Mouse (Mus musculus): ENCODE measurements at regions not wholly inside any gene's neighbourhood (a gene's known extent, or its start where the extent isn't known, plus 50 kb on each side); places are given as distances from the start of the nearest gene placed in this dataset.

GRCm38 (mm10) chr5:4593638-4594381 lies 164.0 kb downstream of the Fzd1 start:
- no peaks in the 10 kb centered on the region for H3K27me3 ChIP-seq (replicated peaks)
- 81% methylated on average over 5 of the region's 5 CpGs for WGBS
- H3K4me3 ChIP-seq = no peak overlapping the region
- no peaks in the 10 kb centered on the region for H3K4me1 ChIP-seq
- H3K9ac ChIP-seq = no peak overlapping the region
- H3K27ac ChIP-seq = no peak overlapping the region
- no peaks in the 10 kb centered on the region for H3K36me3 ChIP-seq
- no peak overlapping the region for H3K4me2 ChIP-seq (replicated peaks)
- ATAC-seq (ENCODE audit: low FRiP score, low read depth) = no peak
- no peaks in the 10 kb centered on the region for H3K9me3 ChIP-seq

- no peak for ATAC-seq (ENCODE audit: low FRiP score, low read depth)
- WGBS = 96% methylated on average over 1 of the region's 1 CpGs
- Histone ChIP-seq H3K4me2 (replicated peaks) (no peak overlapping the region), H3K9ac (no peak overlapping the region), H3K4me3 (no peak overlapping the region), H3K4me1 (no peaks in the 10 kb centered on the region), H3K36me3 (no peaks in the 10 kb centered on the region), H3K27me3 (replicated peaks) (no peaks in the 10 kb centered on the region), H3K9me3 (no peaks in the 10 kb centered on the region), H3K27ac (no peak overlapping the region)
These were observed 166.1 kb downstream of the Fzd1 start for GRCm38 (mm10) chr5:4591721-4592120.

- no peaks in the 10 kb centered on the region for H3K27me3 ChIP-seq (replicated peaks)
- H3K4me2 ChIP-seq (replicated peaks) = no peak overlapping the region
- H3K4me3 ChIP-seq = no peak overlapping the region
- no peaks in the 10 kb centered on the region for H3K36me3 ChIP-seq
- 88% methylated on average over 1 of the region's 1 CpGs for WGBS
- H3K4me1 ChIP-seq = no peaks in the 10 kb centered on the region
- no peaks in the 10 kb centered on the region for H3K9me3 ChIP-seq
- H3K9ac ChIP-seq = no peak overlapping the region
- no peak for ATAC-seq (ENCODE audit: low FRiP score, low read depth)
- H3K27ac ChIP-seq = no peak overlapping the region
These were observed 174.9 kb downstream of the Fzd1 start for GRCm38 (mm10) chr5:4582702-4583475.

GRCm38 (mm10) chr5:4580185-4580839 lies 177.5 kb downstream of the Fzd1 start:
- Histone ChIP-seq H3K4me3 (no peak overlapping the region), H3K4me2 (replicated peaks) (no peak overlapping the region), H3K9me3 (no peaks in the 10 kb centered on the region), H3K4me1 (no peaks in the 10 kb centered on the region), H3K27ac (no peak overlapping the region), H3K27me3 (replicated peaks) (no peaks in the 10 kb centered on the region), H3K36me3 (no peaks in the 10 kb centered on the region), H3K9ac (no peak overlapping the region)
- ATAC-seq (ENCODE audit: low FRiP score, low read depth) = no peak
- 87% methylated on average over 8 of the region's 8 CpGs for WGBS

- Histone ChIP-seq H3K9me3 (no peaks in the 10 kb centered on the region), H3K4me2 (replicated peaks) (no peak overlapping the region), H3K27me3 (replicated peaks) (no peaks in the 10 kb centered on the region), H3K27ac (no peak overlapping the region), H3K4me1 (no peaks in the 10 kb centered on the region), H3K36me3 (no peaks in the 10 kb centered on the region), H3K4me3 (no peak overlapping the region), H3K9ac (no peak overlapping the region)
- WGBS = 75% methylated on average over 3 of the region's 3 CpGs
- ATAC-seq (ENCODE audit: low FRiP score, low read depth) = no peak
These were observed 179.0 kb downstream of the Fzd1 start for GRCm38 (mm10) chr5:4578856-4579255.

GRCm38 (mm10) chr5:4577179-4577578 lies 180.7 kb downstream of the Fzd1 start:
- Histone ChIP-seq H3K4me3 (no peak overlapping the region), H3K9ac (no peak overlapping the region), H3K9me3 (no peaks in the 10 kb centered on the region), H3K27me3 (replicated peaks) (no peaks in the 10 kb centered on the region), H3K36me3 (no peaks in the 10 kb centered on the region), H3K4me1 (no peaks in the 10 kb centered on the region), H3K4me2 (replicated peaks) (no peak overlapping the region), H3K27ac (no peak overlapping the region)
- no peak for ATAC-seq (ENCODE audit: low FRiP score, low read depth)
- 92% methylated on average over 6 of the region's 6 CpGs for WGBS

- Histone ChIP-seq H3K27me3 (replicated peaks) (no peaks in the 10 kb centered on the region), H3K4me2 (replicated peaks) (no peak overlapping the region)
- WGBS = 68% methylated on average over 6 of the region's 6 CpGs
These were observed 194.0 kb downstream of the Fzd1 start for GRCm38 (mm10) chr5:4563862-4564261.

GRCm38 (mm10) chr5:4561661-4562060 lies 196.2 kb downstream of the Fzd1 start:
- H3K27me3 ChIP-seq (replicated peaks) = no peaks in the 10 kb centered on the region
- H3K4me1 ChIP-seq = no peaks in the 10 kb centered on the region
- 64% methylated on average over 8 of the region's 8 CpGs for WGBS
- no peak overlapping the region for H3K4me3 ChIP-seq
- H3K36me3 ChIP-seq = no peaks in the 10 kb centered on the region
- no peak overlapping the region for H3K27ac ChIP-seq
- no peaks in the 10 kb centered on the region for H3K9me3 ChIP-seq
- no peak overlapping the region for H3K4me2 ChIP-seq (replicated peaks)
- ATAC-seq (ENCODE audit: low FRiP score, low read depth) = no peak
- no peak overlapping the region for H3K9ac ChIP-seq

More at GRCm38 (mm10) chr5:4563862-4564261, 194.0 kb downstream of the Fzd1 start:
- no peaks in the 10 kb centered on the region for H3K9me3 ChIP-seq
- H3K9ac ChIP-seq = no peak overlapping the region
- no peak overlapping the region for H3K27ac ChIP-seq
- H3K4me3 ChIP-seq = no peak overlapping the region
- H3K4me1 ChIP-seq = no peaks in the 10 kb centered on the region
- no peak for ATAC-seq (ENCODE audit: low FRiP score, low read depth)
- no peaks in the 10 kb centered on the region for H3K36me3 ChIP-seq

GRCm38 (mm10) chr5:4561139-4561470 lies 196.7 kb downstream of the Fzd1 start:
- WGBS = 77% methylated on average over 4 of the region's 4 CpGs
- ATAC-seq (ENCODE audit: low FRiP score, low read depth) = no peak
- Histone ChIP-seq H3K27ac (no peak overlapping the region), H3K4me2 (replicated peaks) (no peak overlapping the region), H3K4me3 (no peak overlapping the region), H3K9me3 (no peaks in the 10 kb centered on the region), H3K36me3 (no peaks in the 10 kb centered on the region), H3K27me3 (replicated peaks) (no peaks in the 10 kb centered on the region), H3K9ac (no peak overlapping the region), H3K4me1 (no peaks in the 10 kb centered on the region)

- no peak for ATAC-seq (ENCODE audit: low FRiP score, low read depth)
- 79% methylated on average over 7 of the region's 7 CpGs for WGBS
- H3K27ac ChIP-seq = no peak overlapping the region
These were observed 197.3 kb downstream of the Fzd1 start for GRCm38 (mm10) chr5:4560370-4561138.

GRCm38 (mm10) chr5:4554972-4555371 lies 202.9 kb downstream of the Fzd1 start:
- Histone ChIP-seq H3K9ac (no peak overlapping the region), H3K9me3 (no peaks in the 10 kb centered on the region)

More at GRCm38 (mm10) chr5:4560370-4561138, 197.3 kb downstream of the Fzd1 start:
- Histone ChIP-seq H3K27me3 (replicated peaks) (no peaks in the 10 kb centered on the region), H3K36me3 (no peaks in the 10 kb centered on the region), H3K4me2 (replicated peaks) (no peak overlapping the region), H3K9me3 (no peaks in the 10 kb centered on the region), H3K4me1 (no peaks in the 10 kb centered on the region), H3K4me3 (no peak overlapping the region), H3K9ac (no peak overlapping the region)

GRCm38 (mm10) chr5:4538572-4538971 lies 219.3 kb downstream of the Fzd1 start:
- Histone ChIP-seq H3K9ac (no peak overlapping the region), H3K4me3 (no peak overlapping the region), H3K27ac (no peak overlapping the region), H3K4me2 (replicated peaks) (no peak overlapping the region), H3K27me3 (replicated peaks) (no peaks in the 10 kb centered on the region), H3K9me3 (no peaks in the 10 kb centered on the region), H3K36me3 (no peaks in the 10 kb centered on the region), H3K4me1 (no peaks in the 10 kb centered on the region)
- WGBS = 74% methylated on average over 6 of the region's 6 CpGs
- ATAC-seq (ENCODE audit: low FRiP score, low read depth) = no peak

More at GRCm38 (mm10) chr5:4554972-4555371, 202.9 kb downstream of the Fzd1 start:
- H3K4me3 ChIP-seq = no peak overlapping the region
- H3K36me3 ChIP-seq = no peaks in the 10 kb centered on the region
- 70% methylated on average over 2 of the region's 2 CpGs for WGBS
- no peak overlapping the region for H3K4me2 ChIP-seq (replicated peaks)
- ATAC-seq (ENCODE audit: low FRiP score, low read depth) = no peak
- no peak overlapping the region for H3K27ac ChIP-seq
- no peaks in the 10 kb centered on the region for H3K4me1 ChIP-seq
- no peaks in the 10 kb centered on the region for H3K27me3 ChIP-seq (replicated peaks)
